Mouse (Mus musculus): Measurements from ENCODE around the gene Bak1. TPM values are rescaled to one million over a fixed set of nuclear protein-coding genes. Genes with fewer than 3 reads are reported as not detected.

The Bak1 gene
- total RNA-seq (2023) = 67.0 and 73.5 TPM in 2 replicates

GRCm38 (mm10) chr17:27028909-27029308 lies at the start of gene Bak1:
Gene Bak1 (minus strand): TSS chr17:27029009.

DNA sequence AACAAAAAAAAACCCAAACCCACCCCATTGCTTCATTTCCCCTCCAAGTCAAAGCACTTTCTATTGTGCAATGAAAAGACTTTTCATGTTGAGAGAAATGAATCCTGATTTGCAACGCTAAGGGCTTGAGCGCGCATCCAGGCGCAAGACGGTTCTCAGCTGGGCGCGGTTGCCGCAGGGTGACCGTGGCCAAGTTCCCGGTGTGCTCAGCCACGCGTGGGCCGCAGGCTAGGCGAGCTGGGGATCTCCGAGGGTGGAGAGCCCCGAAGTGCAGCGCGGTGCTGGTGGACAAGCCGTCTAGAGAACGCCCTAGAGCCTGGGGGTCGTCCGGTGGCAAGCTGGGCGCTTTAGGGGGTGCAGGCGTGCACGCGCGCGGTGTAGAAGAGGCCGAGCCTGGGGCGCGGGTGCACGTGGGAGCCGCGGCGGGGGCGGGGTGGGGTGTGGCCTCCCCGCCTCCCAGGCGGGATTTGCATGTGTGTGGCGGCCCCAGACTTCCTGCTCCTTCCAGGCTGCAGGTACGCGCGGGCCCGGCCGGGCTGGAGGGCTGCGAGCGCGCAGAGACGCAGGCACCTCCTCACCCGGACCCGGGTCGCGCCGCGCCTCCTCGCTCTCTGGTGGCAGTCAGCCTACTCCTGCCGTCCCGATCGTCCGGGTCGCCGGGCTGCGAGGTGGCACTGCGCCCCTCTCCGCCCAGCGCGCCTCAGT lies 28.2 kb upstream of the Bak1 start, which contains the start of gene Itpr3:
Gene Itpr3, plus strand, starts transcription at position 493 of the 705 bp plus-strand sequence.

GRCm38 (mm10) chr17:26972703-26973574 lies 55.9 kb downstream of the Bak1 start, which contains the start of gene Zbtb9:
Gene Zbtb9 (plus strand): TSS chr17:26973167.

Other genes starting within 250 kb of the Bak1 start
- gene Bnip1, start 247.9 kb downstream of the Bak1 start, total RNA-seq (2023) = 14.8 and 19.3 TPM in 2 replicates
- not detected in 2 replicates for gene Nkx2-5, start 184.0 kb downstream of the Bak1 start, total RNA-seq (2023)
- gene Kifc5b, start 111.9 kb downstream of the Bak1 start, total RNA-seq (2023) = 13.9 and 23.1 TPM in 2 replicates
- gene Phf1, start 96.0 kb downstream of the Bak1 start, total RNA-seq (2023) = 76.0 and 101 TPM in 2 replicates
- 46.7 and 60.9 TPM in 2 replicates for gene Cuta, start 89.4 kb downstream of the Bak1 start, total RNA-seq (2023)
- gene Syngap1, start 87.8 kb downstream of the Bak1 start, total RNA-seq (2023) = 1.8 and 4.3 TPM in 2 replicates
- gene Zbtb9, start 55.8 kb downstream of the Bak1 start, total RNA-seq (2023) = 13.6 and 16.0 TPM in 2 replicates
- 5.5 and 6.1 TPM in 2 replicates for gene Itpr3, start 28.3 kb upstream of the Bak1 start, total RNA-seq (2023)
- 18.4 and 22.9 TPM in 2 replicates for gene Uqcc2, start 104.9 kb upstream of the Bak1 start, total RNA-seq (2023)
- 0.16 TPM in 1 of 2 replicates, not detected in the other for gene Ip6k3, start 138.8 kb upstream of the Bak1 start, total RNA-seq (2023)
- gene Lemd2, start 175.5 kb upstream of the Bak1 start, total RNA-seq (2023) = 41.4 and 63.4 TPM in 2 replicates

Data from neutrophil, adult 65 days (primary cell).